8 mouse cellular contexts compared by ENCODE assay signal in the genomic region with DNA sequence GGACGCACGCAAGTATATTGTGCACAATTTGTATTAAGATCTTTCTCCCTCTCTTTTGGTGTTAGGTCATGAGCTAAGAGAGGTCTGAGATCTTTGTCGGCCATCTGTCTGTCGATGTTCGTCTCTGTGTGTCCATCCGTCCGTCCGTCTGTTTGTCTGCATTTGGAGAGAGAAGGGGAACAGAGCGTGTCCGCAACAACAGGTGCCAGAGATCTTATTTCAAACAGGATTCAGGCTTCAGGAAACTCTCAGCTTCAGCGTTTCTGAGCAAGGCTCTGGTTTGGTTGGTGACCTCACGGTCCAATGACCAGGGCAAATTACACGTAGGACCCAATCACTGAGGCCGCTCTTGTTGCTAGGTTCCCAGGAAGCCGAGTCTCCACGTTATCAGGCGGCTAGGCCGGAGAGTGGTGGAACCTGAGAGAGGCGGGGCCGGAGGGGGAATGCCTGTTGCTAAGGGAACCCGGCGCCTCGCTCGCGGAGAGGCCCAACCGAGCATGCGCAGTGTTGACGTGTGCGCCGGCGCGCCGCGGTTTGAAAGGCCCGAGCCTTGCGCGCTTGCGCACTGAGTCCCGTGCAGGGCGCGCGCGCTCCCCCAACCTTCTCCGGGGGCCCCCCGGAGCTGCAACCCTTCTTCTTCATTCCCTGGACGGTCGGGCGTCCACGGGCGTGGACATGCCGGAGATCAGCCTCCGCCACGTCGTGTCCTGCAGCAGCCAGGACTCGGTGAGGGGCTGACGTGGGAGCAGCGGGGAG. TPM values are rescaled to one million over a fixed set of nuclear protein-coding genes. Genes with fewer than 3 reads are reported as not detected.
DNase-seq lines count a peak whose midpoint lies in the region; ATAC-seq lines count a peak whose summit lies in the region.

No protein-coding gene starts in this region.

- peak; percentile 100 for ATAC-seq in erythroblast, adult 5-6 weeks (replicated peaks; ENCODE audit: low FRiP score, poor library complexity, severe bottlenecking)
- peak; percentile 99 for ATAC-seq in kidney, embryonic 15.5 days (replicated peaks; ENCODE audit: low FRiP score)
- peak; percentile 100 for ATAC-seq in monocyte, adult 5-6 weeks (replicated peaks; ENCODE audit: insufficient number of reproducible peaks, low FRiP score, low TSS enrichment, poor library complexity, severe bottlenecking)

- H3K4me1 ChIP-seq in heart, embryonic 10.5 days, result peaks cover 16% of the 10 kb centered on the region
- peaks cover 20% of the 10 kb centered on the region for H3K4me1 ChIP-seq in kidney, embryonic 15.5 days

- DNase-seq in B cell, adult 2 months, result peak; percentile 98 to 99
- peak; percentile 100 for DNase-seq in brain, adult 2 months (ENCODE audit: low read depth, low spot score)
- DNase-seq in heart, embryonic 10.5 days (ENCODE audit: low spot score), result peak; percentile 100
- DNase-seq in liver, result peak; percentile 99
- peak; percentile 98 to 100 for DNase-seq in spleen, postnatal 4 days (ENCODE audit: low spot score in 2 of 2)

- peaks cover 36% of the 10 kb centered on the region for H3K36me3 ChIP-seq in heart, embryonic 10.5 days
- peaks cover 37% of the 10 kb centered on the region for H3K36me3 ChIP-seq in kidney, embryonic 15.5 days

- H3K9ac ChIP-seq in kidney, embryonic 15.5 days, result peak overlapping the region; percentile 83

- H3K4me2 ChIP-seq in kidney, embryonic 15.5 days, result peak overlapping the region; percentile 74

- no peaks in the 10 kb centered on the region for H3K9me3 ChIP-seq in heart, embryonic 10.5 days
- no peaks in the 10 kb centered on the region for H3K9me3 ChIP-seq in kidney, embryonic 15.5 days (replicated peaks)

- peak overlapping the region; percentile 89 for H3K27ac ChIP-seq in heart, embryonic 10.5 days
- H3K27ac ChIP-seq in kidney, embryonic 15.5 days, result peak overlapping the region; percentile 96

- peak overlapping the region; percentile 88 for H3K4me3 ChIP-seq in heart, embryonic 10.5 days
- peak overlapping the region; percentile 87 for H3K4me3 ChIP-seq in kidney, embryonic 15.5 days (replicated peaks)

- WGBS in heart, embryonic 10.5 days, result 2% methylated on average over 53 of the region's 57 CpGs
- under 1% methylated on average over 57 of the region's 57 CpGs for WGBS in kidney, embryonic 15.5 days

- no peaks in the 10 kb centered on the region for H3K27me3 ChIP-seq in heart, embryonic 10.5 days (ENCODE audit: insufficient read depth, poor library complexity, severe bottlenecking)
- no peaks in the 10 kb centered on the region for H3K27me3 ChIP-seq in kidney, embryonic 15.5 days

RNA-seq across cellular contexts. Expression of a gene that starts 0.7 kb away (rescaled TPM):
- 7.5 and 9.4 TPM in 2 replicates for total RNA-seq in erythroblast, adult 5-6 weeks (2015; ENCODE audit: low replicate concordance)
- total RNA-seq in erythroblast, adult 5-6 weeks (2017; ENCODE audit: low replicate concordance), result 15.9 and 18.0 TPM in 2 replicates
- polyA plus RNA-seq in heart, embryonic 10.5 days (2016; fragmentation: Nextera tagmentation; extraction: Ambion mirVana), result 103 and 106 TPM in 2 replicates
- polyA plus RNA-seq in kidney, embryonic 15.5 days (2015; fragmentation: Nextera tagmentation; extraction: Ambion mirVana), result 117 and 137 TPM in 2 replicates
- 18.0 to 42.4 TPM (median 29.6 TPM) in 3 replicates for total RNA-seq in monocyte, adult 5-6 weeks (2017)

RNA-seq across cellular contexts. Expression of a gene that starts 0.9 kb away (rescaled TPM):
- not detected in 2 replicates for total RNA-seq in erythroblast, adult 5-6 weeks (2015; ENCODE audit: low replicate concordance)
- not detected in 2 replicates for total RNA-seq in erythroblast, adult 5-6 weeks (2017; ENCODE audit: low replicate concordance)
- polyA plus RNA-seq in heart, embryonic 10.5 days (2016; fragmentation: Nextera tagmentation; extraction: Ambion mirVana), result 0.21 TPM in 1 of 2 replicates, not detected in the other
- polyA plus RNA-seq in kidney, embryonic 15.5 days (2015; fragmentation: Nextera tagmentation; extraction: Ambion mirVana), result 0.31 and 0.33 TPM in 2 replicates
- not detected in 3 replicates for total RNA-seq in monocyte, adult 5-6 weeks (2017)

RNA-seq across cellular contexts. Expression of a gene that starts 16.3 kb away (rescaled TPM):
- 0.42 TPM in 1 of 2 replicates, not detected in the other for total RNA-seq in erythroblast, adult 5-6 weeks (2015; ENCODE audit: low replicate concordance)
- 1.4 and 1.6 TPM in 2 replicates for total RNA-seq in erythroblast, adult 5-6 weeks (2017; ENCODE audit: low replicate concordance)
- 5.3 and 5.7 TPM in 2 replicates for polyA plus RNA-seq in heart, embryonic 10.5 days (2016; fragmentation: Nextera tagmentation; extraction: Ambion mirVana)
- polyA plus RNA-seq in kidney, embryonic 15.5 days (2015; fragmentation: Nextera tagmentation; extraction: Ambion mirVana), result 7.4 and 8.3 TPM in 2 replicates
- total RNA-seq in monocyte, adult 5-6 weeks (2017), result 2.5 to 6.9 TPM (median 2.9 TPM) in 3 replicates

RNA-seq across cellular contexts. Expression of a gene that starts 34.6 kb away (rescaled TPM):
- not detected in 2 replicates for total RNA-seq in erythroblast, adult 5-6 weeks (2015; ENCODE audit: low replicate concordance)
- total RNA-seq in erythroblast, adult 5-6 weeks (2017; ENCODE audit: low replicate concordance), result not detected in 2 replicates
- polyA plus RNA-seq in heart, embryonic 10.5 days (2016; fragmentation: Nextera tagmentation; extraction: Ambion mirVana), result 0.46 and 0.49 TPM in 2 replicates
- 0.48 and 0.68 TPM in 2 replicates for polyA plus RNA-seq in kidney, embryonic 15.5 days (2015; fragmentation: Nextera tagmentation; extraction: Ambion mirVana)
- total RNA-seq in monocyte, adult 5-6 weeks (2017), result 1.1 TPM in 1 of 3 replicates, not detected in the others

RNA-seq across cellular contexts. Expression of a gene that starts 40.0 kb away (rescaled TPM):
- total RNA-seq in erythroblast, adult 5-6 weeks (2015; ENCODE audit: low replicate concordance), result not detected in 2 replicates
- total RNA-seq in erythroblast, adult 5-6 weeks (2017; ENCODE audit: low replicate concordance), result not detected in 2 replicates
- polyA plus RNA-seq in heart, embryonic 10.5 days (2016; fragmentation: Nextera tagmentation; extraction: Ambion mirVana), result 41.9 and 61.3 TPM in 2 replicates
- 61.6 and 66.6 TPM in 2 replicates for polyA plus RNA-seq in kidney, embryonic 15.5 days (2015; fragmentation: Nextera tagmentation; extraction: Ambion mirVana)
- 0.95 TPM in 1 of 3 replicates, not detected in the others for total RNA-seq in monocyte, adult 5-6 weeks (2017)

Comparison
In these comparisons a context has a peak if more than half of its experiments do, and no peak if none do; other contexts are left out.
1. Peak in every context shown above with its lines: DNase-seq, ATAC-seq, H3K4me3 ChIP-seq and H3K27ac ChIP-seq.